Mouse (Mus musculus): ENCODE measurements at regions not wholly inside any gene's neighbourhood (a gene's known extent, or its start where the extent isn't known, plus 50 kb on each side); places are given as distances from the start of the nearest gene placed in this dataset.

GRCm38 (mm10) chr7:125187011-125187740, 257.3 kb upstream of the Kdm8 start:
- DNase-seq (ENCODE audit: extremely low spot score in 1 of 2, low spot score in 2 of 2), result no peak
- intact Hi-C loops (cut with DNase I), result loop anchor here (10.0 kb wide), 3 partner anchors 402 to 1202 kb away; partner anchors contain the start of gene Hs3st4

DNA sequence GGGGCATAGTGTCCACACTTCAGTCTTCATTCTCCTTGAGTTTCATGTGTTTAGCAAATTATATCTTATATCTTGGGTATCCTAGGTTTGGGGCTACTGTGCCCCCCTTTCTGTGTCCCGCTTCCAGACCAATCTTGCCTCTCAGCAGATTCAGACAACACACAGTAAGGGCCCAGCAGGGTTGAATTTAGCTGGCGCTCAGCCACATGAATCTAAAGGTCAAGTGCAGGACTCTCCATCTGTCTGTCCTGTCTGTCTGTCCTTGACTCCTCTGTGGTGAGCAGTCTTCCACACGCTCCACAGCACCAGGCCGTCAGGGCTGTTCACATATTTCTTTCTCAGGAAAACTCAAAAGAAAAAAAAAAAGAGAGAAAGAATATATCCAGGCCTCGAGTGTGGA, 255.5 kb upstream of the Kdm8 start:
- DNase-seq (ENCODE audit: extremely low spot score in 1 of 2, low spot score in 2 of 2), result no peak
- intact Hi-C loops (cut with DNase I), result loop anchor here (10.0 kb wide), 3 partner anchors 404 to 1204 kb away; partner anchors contain the start of gene Hs3st4

DNA sequence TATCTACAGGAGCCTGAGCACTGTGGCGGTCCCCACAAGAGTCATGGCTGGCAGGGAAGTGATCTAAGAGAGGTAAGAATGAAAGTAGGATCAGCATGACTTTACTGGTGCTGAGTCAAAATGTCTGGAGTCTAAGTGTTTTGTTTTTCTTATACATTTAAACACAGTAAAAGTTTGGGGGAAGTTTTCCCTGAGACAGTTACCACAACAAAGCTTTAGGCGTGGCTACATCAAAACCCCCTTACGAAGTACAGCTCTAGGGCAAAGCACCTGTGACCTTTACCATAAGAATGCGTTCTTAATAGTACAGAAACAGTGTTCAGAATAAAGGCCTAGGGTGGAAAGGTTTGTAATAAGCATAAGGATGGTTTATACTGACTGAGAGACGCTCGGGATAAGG, 254.4 kb upstream of the Kdm8 start:
- DNase-seq (ENCODE audit: extremely low spot score in 1 of 2, low spot score in 2 of 2), result no peak
- intact Hi-C loops (cut with DNase I), result no loop called here

- DNase-seq (ENCODE audit: extremely low spot score in 1 of 2, low spot score in 2 of 2), result no peak
- intact Hi-C loops (cut with DNase I), result no loop called here
These were observed 253.2 kb upstream of the Kdm8 start for GRCm38 (mm10) chr7:125191313-125191712.

- intact Hi-C loops (cut with DNase I), result no loop called here
- DNase-seq (ENCODE audit: extremely low spot score in 1 of 2, low spot score in 2 of 2), result no peak
These were observed 233.0 kb upstream of the Kdm8 start for GRCm38 (mm10) chr7:125211346-125211973.

DNA sequence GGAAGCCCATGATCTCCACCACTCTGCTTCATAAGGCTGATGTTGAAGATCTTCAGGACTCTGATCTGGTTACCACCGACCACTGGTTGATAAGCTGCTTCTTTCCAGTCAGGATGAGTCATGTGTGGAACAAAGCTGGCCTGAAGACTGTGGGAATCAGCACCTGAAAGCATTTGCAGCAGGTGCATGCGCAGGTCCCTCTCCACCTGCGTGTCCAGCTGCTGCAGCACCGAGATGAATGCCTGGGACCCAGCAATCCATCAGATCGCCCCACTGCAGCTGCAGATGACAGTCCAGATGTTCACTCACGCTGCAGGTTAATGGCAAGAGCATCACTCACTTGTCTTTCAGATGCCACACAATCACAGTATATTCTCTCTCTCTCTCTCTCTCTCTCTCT, 230.4 kb upstream of the Kdm8 start:
- intact Hi-C loops (cut with DNase I), result no loop called here

GRCm38 (mm10) chr7:125217630-125218029, 226.8 kb upstream of the Kdm8 start:
- no peak for DNase-seq (ENCODE audit: extremely low spot score in 1 of 2, low spot score in 2 of 2)
- intact Hi-C loops (cut with DNase I), result no loop called here

More for the DNA sequence above, 230.4 kb upstream of the Kdm8 start:
- DNase-seq (ENCODE audit: extremely low spot score in 1 of 2, low spot score in 2 of 2), result no peak

DNA sequence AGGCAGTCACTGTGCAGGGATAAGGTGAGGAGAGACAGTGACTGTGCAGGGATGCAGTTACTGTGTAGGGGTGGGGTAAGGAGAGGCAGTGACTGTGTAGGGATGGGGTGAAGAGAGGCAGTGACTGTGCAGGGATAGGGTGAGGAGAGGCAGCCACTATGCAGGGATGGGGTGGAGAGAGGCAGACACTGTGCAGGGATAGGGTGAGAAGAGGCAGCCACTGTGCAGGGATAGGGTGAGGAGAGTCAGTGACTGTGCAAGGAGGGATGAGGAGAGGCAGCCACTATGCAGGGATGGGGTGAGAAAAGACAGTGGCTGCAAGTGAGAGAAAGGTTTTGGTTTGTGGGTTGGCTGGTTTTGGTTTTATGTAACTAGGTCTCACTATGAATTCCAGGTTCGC, 221.8 kb upstream of the Kdm8 start:
- DNase-seq (ENCODE audit: extremely low spot score in 1 of 2, low spot score in 2 of 2), result no peak
- intact Hi-C loops (cut with DNase I), result no loop called here

DNA sequence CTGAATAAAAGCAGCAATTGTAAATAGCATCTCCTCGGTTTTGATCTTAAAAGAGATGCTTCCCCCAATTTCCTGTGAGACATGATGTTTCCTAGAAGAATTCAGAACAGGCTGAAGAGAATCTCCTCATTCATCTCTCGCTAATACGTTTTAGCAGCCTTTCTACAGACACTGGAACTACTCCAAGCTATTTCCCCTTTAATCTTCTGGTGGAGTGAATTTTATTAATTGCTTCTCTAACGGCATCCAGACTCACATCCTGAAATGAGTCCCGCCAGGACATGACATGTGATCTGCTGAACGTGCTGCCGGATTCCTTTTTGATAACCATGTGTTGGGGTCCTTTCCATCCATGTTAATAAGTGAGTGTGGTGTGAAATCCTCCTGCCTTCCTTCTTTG, 209.6 kb upstream of the Kdm8 start:
- DNase-seq (ENCODE audit: extremely low spot score in 1 of 2, low spot score in 2 of 2), result no peak
- intact Hi-C loops (cut with DNase I), result no loop called here

DNA sequence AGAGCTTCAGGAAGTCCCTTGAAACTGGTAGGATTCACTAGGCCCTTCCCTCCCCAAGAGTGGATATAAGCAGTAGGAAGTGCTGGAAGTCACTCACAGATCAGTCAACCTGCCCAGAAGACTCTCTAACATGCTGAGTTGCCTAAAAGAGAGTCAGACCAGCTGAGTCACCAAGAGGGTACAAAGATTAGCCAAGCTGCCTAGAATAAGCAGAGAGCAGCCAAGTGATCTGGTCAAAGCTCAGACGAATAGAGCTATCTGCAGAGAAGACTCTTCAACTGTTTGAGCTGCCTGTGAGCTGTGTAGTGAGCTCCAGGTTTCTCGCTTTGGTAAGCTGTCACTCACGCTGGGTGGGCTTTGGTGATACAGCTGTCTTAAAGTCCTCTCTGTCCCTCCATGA, 207.4 kb upstream of the Kdm8 start:
- intact Hi-C loops (cut with DNase I), result no loop called here
- DNase-seq (ENCODE audit: extremely low spot score in 1 of 2, low spot score in 2 of 2), result no peak

DNA sequence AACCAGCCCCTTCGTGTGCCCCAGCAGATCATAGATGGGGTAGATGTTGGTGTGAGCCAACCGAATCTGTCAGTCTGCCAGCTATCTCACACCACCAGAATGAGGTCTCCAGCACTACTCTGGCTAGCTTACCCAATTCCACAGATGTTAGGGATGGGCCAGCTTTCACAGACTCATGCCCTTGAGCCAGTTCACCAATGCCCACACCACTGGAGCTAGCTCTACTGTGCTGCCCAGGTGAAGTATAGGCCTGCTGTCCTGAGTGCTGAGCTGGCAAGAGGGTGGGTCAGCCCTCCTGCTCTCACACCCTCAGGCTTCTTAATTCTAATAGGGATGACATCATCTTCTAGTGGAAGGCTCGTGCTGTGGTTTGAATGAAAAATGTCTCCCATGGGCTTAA, 201.5 kb upstream of the Kdm8 start:
- intact Hi-C loops (cut with DNase I), result no loop called here
- DNase-seq (ENCODE audit: extremely low spot score in 1 of 2, low spot score in 2 of 2), result no peak

GRCm38 (mm10) chr7:125248386-125248785, 196.1 kb upstream of the Kdm8 start:
- intact Hi-C loops (cut with DNase I), result no loop called here
- no peak for DNase-seq (ENCODE audit: extremely low spot score in 1 of 2, low spot score in 2 of 2)

DNA sequence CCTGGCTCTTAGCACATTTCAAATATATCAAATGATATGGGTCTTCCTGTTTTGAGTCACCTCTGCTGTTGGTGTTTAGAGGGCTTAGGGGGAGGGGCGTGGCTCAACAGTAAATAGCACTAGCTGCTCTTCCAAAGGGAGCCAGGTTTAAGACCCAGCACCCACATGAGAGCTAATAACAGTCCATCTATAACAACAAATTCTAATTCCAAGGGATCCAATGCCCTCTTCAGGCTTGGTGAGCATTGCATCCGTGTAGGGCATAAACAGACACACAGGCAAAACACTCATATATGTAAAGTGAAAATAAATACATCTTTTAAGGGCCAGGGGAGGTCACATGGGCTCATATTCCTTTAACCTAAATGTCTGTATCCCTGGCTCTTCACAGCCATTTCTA, 194.1 kb upstream of the Kdm8 start:
- DNase-seq (ENCODE audit: extremely low spot score in 1 of 2, low spot score in 2 of 2), result no peak
- intact Hi-C loops (cut with DNase I), result no loop called here

- DNase-seq (ENCODE audit: extremely low spot score in 1 of 2, low spot score in 2 of 2), result no peak
- intact Hi-C loops (cut with DNase I), result no loop called here
These were observed 193.4 kb upstream of the Kdm8 start for GRCm38 (mm10) chr7:125250970-125251585.

DNA sequence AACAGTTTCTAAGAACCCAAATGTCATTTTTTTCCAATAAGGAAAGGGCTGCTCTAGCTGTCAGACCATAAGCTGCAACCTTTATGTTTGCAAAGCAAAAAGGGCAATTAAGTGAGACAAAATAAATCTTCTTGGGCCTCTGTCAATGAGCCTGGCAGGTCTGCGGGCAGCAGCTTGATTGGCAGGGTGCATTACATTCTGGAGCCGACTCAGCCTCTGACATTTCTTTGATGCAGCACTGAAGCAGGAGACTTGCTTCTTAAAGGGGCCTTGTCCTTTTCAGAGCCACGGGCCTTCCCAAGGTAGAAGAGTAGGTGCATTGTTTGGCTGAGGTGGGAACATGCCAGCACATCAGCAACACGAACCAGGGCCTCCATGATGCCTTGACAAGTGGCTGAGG, 190.2 kb upstream of the Kdm8 start:
- intact Hi-C loops (cut with DNase I), result no loop called here
- no peak for DNase-seq (ENCODE audit: extremely low spot score in 1 of 2, low spot score in 2 of 2)

- intact Hi-C loops (cut with DNase I), result no loop called here
- no peak for DNase-seq (ENCODE audit: extremely low spot score in 1 of 2, low spot score in 2 of 2)
These were observed 185.5 kb upstream of the Kdm8 start for GRCm38 (mm10) chr7:125259016-125259415.

- no peak for DNase-seq (ENCODE audit: extremely low spot score in 1 of 2, low spot score in 2 of 2)
- intact Hi-C loops (cut with DNase I), result no loop called here
These were observed 182.3 kb upstream of the Kdm8 start for GRCm38 (mm10) chr7:125262133-125262532.

DNA sequence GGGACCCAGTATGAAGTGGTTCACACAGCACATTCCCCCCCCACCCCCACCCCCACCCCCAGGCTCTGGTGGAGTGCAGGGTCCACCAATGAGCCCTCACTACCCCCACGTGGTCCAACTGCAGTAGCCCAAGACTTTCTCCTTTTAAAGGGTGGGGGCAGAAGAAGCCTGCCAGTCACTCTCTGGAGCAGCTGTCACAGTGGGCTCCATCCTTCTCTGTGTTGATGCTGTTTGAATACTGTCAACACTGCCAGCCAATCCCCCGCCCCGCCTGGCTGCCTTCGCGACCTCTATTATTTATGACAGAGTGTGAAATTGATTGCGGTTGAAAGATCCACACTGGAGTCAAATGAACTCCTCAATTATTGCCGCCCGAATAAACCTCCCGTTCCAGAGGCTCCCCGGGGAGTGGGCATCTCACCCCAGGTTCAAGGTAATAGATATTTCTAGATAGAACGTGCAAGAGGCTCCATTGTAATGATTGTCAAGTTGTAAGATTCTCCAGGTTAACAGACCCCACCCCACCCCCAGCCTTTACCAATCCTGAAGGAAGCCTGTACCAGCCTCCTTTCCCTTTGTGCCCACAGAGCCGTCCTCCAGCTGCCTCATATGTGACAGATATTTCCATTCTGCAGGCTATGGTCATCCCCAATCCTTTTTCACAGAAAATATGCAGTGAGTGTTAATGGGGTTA, 181.7 kb upstream of the Kdm8 start:
- intact Hi-C loops (cut with DNase I), result no loop called here
- no peak for DNase-seq (ENCODE audit: extremely low spot score in 1 of 2, low spot score in 2 of 2)

DNA sequence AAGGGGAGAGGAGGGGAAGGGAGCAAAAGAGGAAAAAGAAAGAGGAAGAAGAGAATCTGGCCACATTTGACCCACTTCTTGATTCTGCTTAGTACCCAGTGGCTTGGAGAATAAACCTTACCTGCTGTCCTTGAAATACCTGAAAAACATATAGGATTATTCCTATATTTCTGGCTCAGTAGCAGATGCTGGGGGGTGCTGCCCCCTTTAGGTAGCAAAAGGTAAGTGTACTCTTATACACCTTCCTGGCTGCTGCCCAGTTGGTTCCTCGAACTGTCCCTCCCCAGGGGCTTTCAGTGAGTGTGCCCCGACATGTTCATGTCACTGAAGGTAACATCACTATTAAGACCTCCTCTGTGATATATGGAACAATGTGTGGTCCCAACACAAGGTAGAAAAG, 180.7 kb upstream of the Kdm8 start:
- no peak for DNase-seq (ENCODE audit: extremely low spot score in 1 of 2, low spot score in 2 of 2)
- intact Hi-C loops (cut with DNase I), result no loop called here

- intact Hi-C loops (cut with DNase I), result no loop called here
- DNase-seq (ENCODE audit: extremely low spot score in 1 of 2, low spot score in 2 of 2), result no peak
These were observed 173.8 kb upstream of the Kdm8 start for GRCm38 (mm10) chr7:125270711-125271110.
